Mouse (Mus musculus) limb, embryonic 15.5 days (tissue): ENCODE measurements at regions not wholly inside any gene's neighbourhood (a gene's known extent, or its start where the extent isn't known, plus 50 kb on each side); places are given as distances from the start of the nearest gene placed in this dataset.

ENCODE experiments used
- ATAC-seq: fragments of 200-750 bp; cut with Nextera tagmentation; 2 replicates; pipeline ENCODE4 v1.8.0; 2017; ENCODE audit warnings: low read depth, moderate TSS enrichment; ENCODE audit not compliant: insufficient number of reproducible peaks, low FRiP score, low TSS enrichment
- H3K27ac ChIP-seq: fragments of 300-500 bp; sonication (generic); 2 replicates; pipeline ENCODE4 v1.5.1; 2015; ENCODE audit warnings: moderate library complexity, mild to moderate bottlenecking, inconsistent platforms
- H3K27me3 ChIP-seq: fragments of 300-500 bp; sonication (generic); 2 replicates; pipeline ENCODE4 v1.6.1; 2015; ENCODE audit warnings: inconsistent platforms
- H3K36me3 ChIP-seq: fragments of 300-500 bp; sonication (generic); 2 replicates; pipeline ENCODE4 v1.6.1; 2015; ENCODE audit warnings: inconsistent platforms
- H3K4me1 ChIP-seq: fragments of 300-500 bp; sonication (generic); 2 replicates; pipeline ENCODE4 v1.6.1; 2015; ENCODE audit warnings: inconsistent platforms
- H3K4me2 ChIP-seq: fragments of 300-500 bp; sonication (generic); 2 replicates; pipeline ENCODE4 v1.6.1; 2015; ENCODE audit warnings: mild to moderate bottlenecking, inconsistent platforms
- H3K4me3 ChIP-seq: fragments of 300-500 bp; sonication (generic); 2 replicates; pipeline ENCODE4 v1.5.1; 2015; ENCODE audit warnings: mild to moderate bottlenecking, inconsistent platforms
- H3K9ac ChIP-seq: fragments of 300-500 bp; sonication (generic); 2 replicates; pipeline ENCODE4 v1.6.1; 2015; ENCODE audit warnings: inconsistent platforms
- H3K9me3 ChIP-seq: fragments of 300-500 bp; sonication (generic); 2 replicates; pipeline ENCODE4 v1.6.1; 2016; ENCODE audit warnings: inconsistent platforms
- WGBS: fragments of 180-500 bp; shearing (Covaris S2); methylation state at CpG from one replicate; pipeline ENCODE4 v1.1.7; 2015; 5-methylcytosine and 5-hydroxymethylcytosine counted together

- Histone ChIP-seq H3K9me3 (no peaks in the 10 kb centered on the region), H3K4me1 (0 out of 2 replicates have a peak, but pooled peaks cover 3% of the 10 kb centered on the region), H3K4me3 (no peak overlapping the region), H3K9ac (no peak overlapping the region), H3K36me3 (no peaks in the 10 kb centered on the region), H3K27ac (no peak overlapping the region), H3K27me3 (no peaks in the 10 kb centered on the region), H3K4me2 (no peak overlapping the region)
- no peak for ATAC-seq
- 66% methylated on average over 4 of the region's 4 CpGs for WGBS
These were observed 95.8 kb upstream of the Trpm1 start for GRCm38 (mm10) chr7:64057873-64058272.

- no peaks in the 10 kb centered on the region for H3K36me3 ChIP-seq
- ATAC-seq = no peak
- peaks cover 6% of the 10 kb centered on the region; the same call in 1 of the 2 replicates for H3K4me1 ChIP-seq
- WGBS = 73% methylated on average over 3 of the region's 3 CpGs
- H3K4me2 ChIP-seq = no peak overlapping the region
- H3K27ac ChIP-seq = no peak overlapping the region
- H3K9me3 ChIP-seq = no peaks in the 10 kb centered on the region
- no peak overlapping the region for H3K9ac ChIP-seq
- H3K4me3 ChIP-seq = no peak overlapping the region
- no peaks in the 10 kb centered on the region for H3K27me3 ChIP-seq
These were observed 97.1 kb upstream of the Trpm1 start for GRCm38 (mm10) chr7:64056498-64056897.

GRCm38 (mm10) chr7:64054996-64055395 is 98.6 kb upstream of the Trpm1 start:
- H3K4me1 ChIP-seq = peaks cover 10% of the 10 kb centered on the region; the same call in 1 of the 2 replicates
- no peaks in the 10 kb centered on the region for H3K36me3 ChIP-seq
- H3K27me3 ChIP-seq = no peaks in the 10 kb centered on the region
- no peak for ATAC-seq
- no peak overlapping the region for H3K4me3 ChIP-seq
- WGBS = 73% methylated on average over 4 of the region's 4 CpGs
- H3K27ac ChIP-seq = no peak overlapping the region
- no peaks in the 10 kb centered on the region for H3K9me3 ChIP-seq
- no peak overlapping the region for H3K9ac ChIP-seq
- no peak overlapping the region for H3K4me2 ChIP-seq

- Histone ChIP-seq H3K9ac (no peak overlapping the region), H3K9me3 (no peaks in the 10 kb centered on the region), H3K36me3 (no peaks in the 10 kb centered on the region), H3K4me1 (peaks cover 22% of the 10 kb centered on the region), H3K27ac (no peak overlapping the region), H3K27me3 (no peaks in the 10 kb centered on the region), H3K4me3 (no peak overlapping the region), H3K4me2 (no peak overlapping the region)
- 56% methylated on average over 12 of the region's 12 CpGs for WGBS
- no peak for ATAC-seq
These were observed 99.9 kb upstream of the Trpm1 start for GRCm38 (mm10) chr7:64053766-64054165.

GRCm38 (mm10) chr7:64052400-64052799 is 101.2 kb upstream of the Trpm1 start:
- Histone ChIP-seq H3K4me2 (no peak overlapping the region), H3K36me3 (no peaks in the 10 kb centered on the region), H3K27ac (0 out of 2 replicates have a peak overlapping the region, but pooled peaks have one; percentile 18), H3K9me3 (no peaks in the 10 kb centered on the region), H3K9ac (no peak overlapping the region), H3K27me3 (no peaks in the 10 kb centered on the region), H3K4me1 (peaks cover 28% of the 10 kb centered on the region), H3K4me3 (no peak overlapping the region)
- 48% methylated on average over 9 of the region's 9 CpGs for WGBS
- ATAC-seq = no peak

- H3K4me3 ChIP-seq = no peak overlapping the region
- H3K4me1 ChIP-seq = peaks cover 28% of the 10 kb centered on the region
- ATAC-seq = no peak
- H3K4me2 ChIP-seq = no peak overlapping the region
- WGBS = 78% methylated on average over 3 of the region's 3 CpGs
- H3K27me3 ChIP-seq = no peaks in the 10 kb centered on the region
- peak overlapping the region; percentile 1; the same call in 1 of the 2 replicates for H3K27ac ChIP-seq
- no peaks in the 10 kb centered on the region for H3K9me3 ChIP-seq
- H3K9ac ChIP-seq = no peak overlapping the region
- H3K36me3 ChIP-seq = no peaks in the 10 kb centered on the region
These were observed 102.7 kb upstream of the Trpm1 start for GRCm38 (mm10) chr7:64050826-64051401.

GRCm38 (mm10) chr7:64050246-64050645 is 103.4 kb upstream of the Trpm1 start:
- Histone ChIP-seq H3K36me3 (no peaks in the 10 kb centered on the region), H3K4me3 (no peak overlapping the region), H3K4me2 (no peak overlapping the region), H3K4me1 (peaks cover 28% of the 10 kb centered on the region), H3K9ac (no peak overlapping the region), H3K27ac (no peak overlapping the region), H3K27me3 (no peaks in the 10 kb centered on the region), H3K9me3 (no peaks in the 10 kb centered on the region)
- no peak for ATAC-seq
- 41% methylated on average over 5 of the region's 5 CpGs for WGBS

GRCm38 (mm10) chr7:64049183-64049965 is 104.3 kb upstream of the Trpm1 start:
- no peak for ATAC-seq
- no peak overlapping the region for H3K9ac ChIP-seq
- H3K27ac ChIP-seq = peak overlapping the region; percentile 48; the same call in 1 of the 2 replicates

GRCm38 (mm10) chr7:64048452-64049182 is 105.0 kb upstream of the Trpm1 start:
- Histone ChIP-seq H3K27me3 (no peaks in the 10 kb centered on the region), H3K9me3 (no peaks in the 10 kb centered on the region), H3K4me2 (peak overlapping the region; percentile 81), H3K36me3 (no peaks in the 10 kb centered on the region), H3K4me3 (peak overlapping the region; percentile 44), H3K27ac (peak overlapping the region; percentile 48), H3K9ac (peak overlapping the region; percentile 46), H3K4me1 (peaks cover 28% of the 10 kb centered on the region)
- WGBS = 5% methylated on average over 21 of the region's 21 CpGs
- peak; percentile 58 for ATAC-seq

More at GRCm38 (mm10) chr7:64049183-64049965, 104.3 kb upstream of the Trpm1 start:
- peak overlapping the region; percentile 44; the same call in 1 of the 2 replicates for H3K4me3 ChIP-seq
- no peaks in the 10 kb centered on the region for H3K36me3 ChIP-seq
- H3K27me3 ChIP-seq = no peaks in the 10 kb centered on the region
- WGBS = 77% methylated on average over 11 of the region's 11 CpGs
- peaks cover 28% of the 10 kb centered on the region for H3K4me1 ChIP-seq
- peak overlapping the region; percentile 81 for H3K4me2 ChIP-seq
- no peaks in the 10 kb centered on the region for H3K9me3 ChIP-seq

- H3K36me3 ChIP-seq = no peaks in the 10 kb centered on the region
- no peak overlapping the region for H3K9ac ChIP-seq
- no peaks in the 10 kb centered on the region for H3K9me3 ChIP-seq
- no peaks in the 10 kb centered on the region for H3K27me3 ChIP-seq
- H3K4me1 ChIP-seq = peaks cover 31% of the 10 kb centered on the region
- WGBS = 76% methylated on average over 4 of the region's 4 CpGs
- no peak for ATAC-seq
- H3K4me3 ChIP-seq = no peak overlapping the region
- H3K4me2 ChIP-seq = no peak overlapping the region; the same call in 1 of the 2 replicates
- H3K27ac ChIP-seq = no peak overlapping the region
These were observed 105.8 kb upstream of the Trpm1 start for GRCm38 (mm10) chr7:64047831-64048230.

GRCm38 (mm10) chr7:64045292-64045691 is 106.6 kb upstream of the Klf13 start:
- Histone ChIP-seq H3K27ac (no peak overlapping the region), H3K9me3 (no peaks in the 10 kb centered on the region), H3K4me2 (no peak overlapping the region), H3K9ac (no peak overlapping the region), H3K27me3 (no peaks in the 10 kb centered on the region), H3K36me3 (no peaks in the 10 kb centered on the region), H3K4me3 (no peak overlapping the region), H3K4me1 (peaks cover 31% of the 10 kb centered on the region)
- no peak for ATAC-seq
- 82% methylated on average over 3 of the region's 3 CpGs for WGBS

- Histone ChIP-seq H3K4me3 (no peak overlapping the region), H3K9me3 (no peaks in the 10 kb centered on the region), H3K27me3 (no peaks in the 10 kb centered on the region), H3K36me3 (no peaks in the 10 kb centered on the region), H3K27ac (no peak overlapping the region), H3K9ac (no peak overlapping the region), H3K4me2 (no peak overlapping the region), H3K4me1 (peaks cover 8% of the 10 kb centered on the region)
- ATAC-seq = no peak
- WGBS = 57% methylated on average over 2 of the region's 2 CpGs
These were observed 104.3 kb upstream of the Klf13 start for GRCm38 (mm10) chr7:64042978-64043377.
